Mouse (Mus musculus) G1E (cell line): ENCODE data around the gene Evl. TPM values are rescaled to one million over a fixed set of nuclear protein-coding genes. Genes with fewer than 3 reads are reported as not detected.

Experiments used
- ATAC-seq: 2 replicates; pipeline ENCODE4 v1.8.0; 2016; ENCODE audit warnings: mild to moderate bottlenecking; ENCODE audit not compliant: insufficient number of reproducible peaks, poor library complexity, low FRiP score, severe bottlenecking; ENCODE audit errors: extremely low read depth
- DNase-seq: peaks from one replicate; pipeline ENCODE4 v3.0.0; 2012; ENCODE audit warnings: low spot score
- H3K27me3 ChIP-seq: 2 replicates; pipeline ENCODE4 v1.6.1; 2012; ENCODE audit warnings: mild to moderate bottlenecking, low read length, inconsistent platforms; ENCODE audit not compliant: insufficient read depth
- H3K36me3 ChIP-seq: replicated peaks from 2 replicates; pipeline ENCODE3; 2012; ENCODE audit warnings: mild to moderate bottlenecking, inconsistent platforms
- H3K4me1 ChIP-seq: 2 replicates; pipeline ENCODE4 v1.6.1; 2012; ENCODE audit warnings: low read depth, low read length, inconsistent platforms, mixed read lengths; ENCODE audit not compliant: insufficient read depth
- H3K4me3 ChIP-seq: 2 replicates; pipeline ENCODE4 v1.5.1; 2012; ENCODE audit warnings: low read depth, mild to moderate bottlenecking, inconsistent platforms, low read length, moderate library complexity, mixed read lengths
- H3K9me3 ChIP-seq: replicated peaks from 2 replicates; pipeline ENCODE4 v1.6.1; 2012; ENCODE audit warnings: inconsistent platforms
- CTCF ChIP-seq: IDR thresholded peaks from 2 replicates; pipeline ENCODE4 v1.5.1; 2012; ENCODE audit warnings: low read depth, low read length, inconsistent platforms, mixed read lengths
- GATA1 ChIP-seq: IDR thresholded peaks from 2 replicates; pipeline ENCODE4 v1.6.1; 2012; ENCODE audit warnings: borderline replicate concordance, low read length, inconsistent platforms, mixed read lengths
- GATA2 ChIP-seq: IDR thresholded peaks from 2 replicates; pipeline ENCODE4 v1.6.1; 2012; ENCODE audit warnings: low read depth, low read length, inconsistent platforms, borderline replicate concordance
- POLR2AphosphoS5 ChIP-seq: IDR thresholded peaks from 2 replicates; pipeline ENCODE4 v1.6.1; 2012; ENCODE audit warnings: low read depth, low read length, inconsistent platforms; ENCODE audit not compliant: insufficient replicate concordance
- TAL1 ChIP-seq: conservative IDR thresholded peaks from 2 replicates; pipeline ENCODE4 v1.6.1; 2012; ENCODE audit warnings: low read depth, low read length, inconsistent platforms, mixed read lengths
- polyA plus RNA-seq: library from polyadenylated mRNA; stranded (reverse); fragments of >175 nt; gene quantifications from 2 replicates; pipeline ENCODE4 v1.2.3, GENCODE M21; 2012
- total RNA-seq, 2 experiments: library from RNA; stranded (forward) in 1 of 2; stranded (reverse) in 1 of 2; fragments of 200-1000 nt in 1 of 2; fragments of >200 nt in 1 of 2; fragmentation: Nextera tagmentation in 1 of 2; gene quantifications; 2 replicates each; pipeline ENCODE4 v1.2.3; 2014 to 2017

Gene Evl
- total and polyA plus RNA-seq, 3 experiments = not detected

GRCm38 (mm10) chr12:108693592-108693991, 139.1 kb downstream of the Evl start:
- Histone ChIP-seq H3K9me3 (peaks cover 96% of the 10 kb centered on the region), H3K4me3 (peak overlapping the region; percentile 0; the same call in 1 of the 2 replicates), H3K4me1 (no peaks in the 10 kb centered on the region), H3K27me3 (no peaks in the 10 kb centered on the region; the same call in 1 of the 2 replicates), H3K36me3 (no peaks in the 10 kb centered on the region)
- DNase-seq (no peak), ATAC-seq (no peak)
- TF ChIP-seq CTCF (no peak), GATA2 (no peak)

- Histone ChIP-seq H3K27me3 (no peaks in the 10 kb centered on the region; the same call in 1 of the 2 replicates), H3K4me3 (no peak overlapping the region), H3K36me3 (no peaks in the 10 kb centered on the region), H3K9me3 (peaks cover 95% of the 10 kb centered on the region), H3K4me1 (no peaks in the 10 kb centered on the region)
- TF ChIP-seq CTCF (no peak), POLR2AphosphoS5 (no peak), GATA1 (no peak), GATA2 (no peak), TAL1 (no peak)
- ATAC-seq (no peak), DNase-seq (no peak)
Observed at GRCm38 (mm10) chr12:108694223-108694622, 139.7 kb downstream of the Evl start.

- Histone ChIP-seq H3K4me1 (no peaks in the 10 kb centered on the region), H3K36me3 (no peaks in the 10 kb centered on the region), H3K27me3 (no peaks in the 10 kb centered on the region), H3K9me3 (peaks cover 93% of the 10 kb centered on the region), H3K4me3 (no peak overlapping the region)
- TF ChIP-seq GATA1 = no peak
- no peak for TF ChIP-seq TAL1
- TF ChIP-seq GATA2 = no peak
- no peak for TF ChIP-seq POLR2AphosphoS5
- DNase-seq = no peak
- no peak for ATAC-seq
Observed at GRCm38 (mm10) chr12:108698697-108699471, 144.4 kb downstream of the Evl start.

GRCm38 (mm10) chr12:108699576-108699975, 145.1 kb downstream of the Evl start:
- Histone ChIP-seq H3K4me1 (no peaks in the 10 kb centered on the region), H3K4me3 (no peak overlapping the region), H3K27me3 (no peaks in the 10 kb centered on the region), H3K9me3 (peaks cover 94% of the 10 kb centered on the region), H3K36me3 (no peaks in the 10 kb centered on the region)
- ATAC-seq (no peak), DNase-seq (no peak)
- TF ChIP-seq GATA1 (no peak), POLR2AphosphoS5 (no peak), GATA2 (no peak), CTCF (no peak)

- H3K9me3 ChIP-seq = peaks cover 91% of the 10 kb centered on the region
- H3K36me3 ChIP-seq = no peaks in the 10 kb centered on the region
- no peak for ATAC-seq
- DNase-seq = no peak
- no peaks in the 10 kb centered on the region for H3K27me3 ChIP-seq
- no peak for TF ChIP-seq POLR2AphosphoS5
- no peak for TF ChIP-seq TAL1
- TF ChIP-seq CTCF = no peak
- no peak for TF ChIP-seq GATA1
- TF ChIP-seq GATA2 = no peak
- H3K4me3 ChIP-seq = no peak overlapping the region
- no peaks in the 10 kb centered on the region for H3K4me1 ChIP-seq
Observed at GRCm38 (mm10) chr12:108700037-108700436, 145.5 kb downstream of the Evl start.

- ATAC-seq = no peak
- Histone ChIP-seq H3K27me3 (no peaks in the 10 kb centered on the region), H3K36me3 (no peaks in the 10 kb centered on the region), H3K4me1 (no peaks in the 10 kb centered on the region), H3K9me3 (peaks cover 83% of the 10 kb centered on the region), H3K4me3 (no peak overlapping the region)
- TF ChIP-seq GATA1 (no peak), CTCF (no peak)
- DNase-seq = no peak
Observed at GRCm38 (mm10) chr12:108701221-108701620, 146.7 kb downstream of the Evl start.

- TF ChIP-seq TAL1 (no peak), GATA1 (no peak), GATA2 (no peak), CTCF (no peak)
- H3K27me3 ChIP-seq = no peaks in the 10 kb centered on the region
- H3K4me3 ChIP-seq = peak within 1 kb of the TSS; percentile 17; the same call in 1 of the 2 replicates
- no peaks in the 10 kb centered on the region for H3K4me1 ChIP-seq
- no peaks in the 10 kb centered on the region for H3K36me3 ChIP-seq
- no peak for ATAC-seq
- H3K9me3 ChIP-seq = peaks cover 74% of the 10 kb centered on the region
- no peak for DNase-seq
Observed at GRCm38 (mm10) chr12:108702185-108702584, 147.7 kb downstream of the Evl start, which contains the start of gene Degs2. Gene Degs2 (minus strand): TSS chr12:108702315.
